ENCODE assay signal across 14 mouse cellular contexts in the genomic region with DNA sequence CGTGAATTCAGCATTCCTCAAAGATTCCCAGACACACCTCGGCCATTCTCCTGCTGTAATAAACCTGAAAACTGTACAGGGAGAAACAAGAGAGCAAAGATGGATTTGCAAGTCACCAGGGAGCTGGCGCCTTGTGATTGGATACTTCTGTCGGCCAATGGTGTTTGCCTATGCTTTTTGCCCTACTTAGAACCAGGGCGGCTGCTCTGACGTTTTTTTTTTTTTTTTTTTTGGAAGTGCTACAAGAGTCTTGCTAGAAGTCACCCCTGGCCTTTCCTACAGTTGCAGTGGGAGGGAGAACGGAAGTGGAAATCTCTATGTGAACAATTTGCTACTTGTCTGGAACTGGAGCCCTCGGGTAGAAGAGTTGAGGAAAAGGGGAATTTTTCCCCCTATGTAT. TPM values are rescaled to one million over a fixed set of nuclear protein-coding genes. Genes with fewer than 3 reads are reported as not detected.
DNase-seq lines count a peak whose midpoint lies in the region; TF ChIP-seq lines count a peak whose summit lies in the region.
"Had no signal": no experiment of that assay in that cellular context is flagged by ENCODE, and none has a peak within 500 bp of the region (broad histone marks: within the 10 kb centered on the region; RNA-seq: fewer than 3 reads in every experiment).

No protein-coding gene starts in this region.

- no peak overlapping the region for H3K4me2 ChIP-seq in CH12.LX (ENCODE audit: insufficient read depth, low read depth, poor library complexity, severe bottlenecking)
- H3K4me2 ChIP-seq: embryonic facial prominence, embryonic 15.5 days; forebrain, embryonic 12.5 days had no signal

- no peaks in the 10 kb centered on the region for H3K4me1 ChIP-seq in liver, adult 2 months (ENCODE audit: control insufficient read depth, insufficient read depth, low read length)
- peaks cover 0 to 11% of the 10 kb centered on the region in 2 experiments; a peak in 2 of 4 replicates for H3K4me1 ChIP-seq in CH12.LX (ENCODE audit: control insufficient read depth in 1 of 2, insufficient read depth in 2 of 2)
- H3K4me1 ChIP-seq in brown adipose tissue, adult 24 weeks (ENCODE audit: control insufficient read depth, insufficient read depth, insufficient read length, low read length): peaks cover 3% of the 10 kb centered on the region
- H3K4me1 ChIP-seq: embryonic facial prominence, embryonic 15.5 days had no signal

- H3K79me2 ChIP-seq in liver, adult 2 months (ENCODE audit: control insufficient read depth, insufficient read depth, low read length): no peaks in the 10 kb centered on the region
- no peaks in the 10 kb centered on the region for H3K79me2 ChIP-seq in CH12.LX (replicated peaks; ENCODE audit: control insufficient read depth, extremely low read depth, insufficient read depth, poor library complexity, severe bottlenecking)

- H3K9ac ChIP-seq in liver, adult 2 months (ENCODE audit: low read depth, low read length): no peak overlapping the region
- H3K9ac ChIP-seq in CH12.LX (ENCODE audit: insufficient read depth, low read depth): no peak overlapping the region
- H3K9ac ChIP-seq: embryonic facial prominence, embryonic 15.5 days; forebrain, embryonic 12.5 days; liver, postnatal 0 days had no signal

- TF ChIP-seq RAD21 in CH12.LX (IDR thresholded peaks at IDR 0.05; ENCODE audit: low read depth, low read length): no peak

- no peak overlapping the region for H3K4me3 ChIP-seq in liver, adult 2 months (ENCODE audit: insufficient read depth, low read depth, low read length)
- no peak overlapping the region for H3K4me3 ChIP-seq in CH12.LX (replicated peaks in 1 of 3; ENCODE audit: low read depth in 2 of 3, low read length in 2 of 3, poor library complexity in 1 of 3)
- H3K4me3 ChIP-seq in brown adipose tissue, adult 24 weeks (ENCODE audit: insufficient read depth, low read depth, low read length): no peak overlapping the region
- H3K4me3 ChIP-seq: embryonic facial prominence, embryonic 15.5 days; forebrain, embryonic 12.5 days had no signal

- TF ChIP-seq POLR2A in liver, adult 2 months (IDR thresholded peaks at IDR 0.05; ENCODE audit: extremely low read depth, insufficient read depth, low read length): no peak
- no peak for TF ChIP-seq POLR2A in CH12.LX (IDR thresholded peaks at IDR 0.05; ENCODE audit: low read depth, low read length)

- no peaks in the 10 kb centered on the region for H3K36me3 ChIP-seq in liver, adult 2 months (ENCODE audit: control insufficient read depth, insufficient read depth, low read length)
- H3K36me3 ChIP-seq in CH12.LX (replicated peaks in 1 of 2; ENCODE audit: control insufficient read depth in 1 of 2, insufficient read depth in 1 of 2, low read length in 1 of 2): no peaks in the 10 kb centered on the region
- H3K36me3 ChIP-seq: embryonic facial prominence, embryonic 15.5 days; forebrain, embryonic 12.5 days had no signal

- dilution Hi-C loops in CH12.LX (cut with MboI; ENCODE audit: extremely low pct_ligation_motif_present, extremely low pct_unique_long_range_greater_than_20kb, low sequenced_read_pairs): no loop called here

- WGBS in liver, adult 2 months: 66% methylated on average over 8 of the region's 8 CpGs

- no peak for TF ChIP-seq CTCF in liver, adult 2 months (IDR thresholded peaks at IDR 0.05; ENCODE audit: low read depth, low read length)
- TF ChIP-seq CTCF in CH12.LX (conservative IDR thresholded peaks at IDR 0.05 in 1 of 2, IDR thresholded peaks at IDR 0.05 in 1 of 2; ENCODE audit: low read depth in 2 of 2, low read length in 2 of 2): no peak

- H3K9me3 ChIP-seq in CH12.LX (replicated peaks; ENCODE audit: low read length): no peaks in the 10 kb centered on the region
- H3K9me3 ChIP-seq: embryonic facial prominence, embryonic 15.5 days; forebrain, embryonic 12.5 days had no signal

- H3K27ac ChIP-seq in liver, adult 2 months (replicated peaks; ENCODE audit: insufficient read depth, low read depth, low read length): no peak overlapping the region
- H3K27ac ChIP-seq in CH12.LX (ENCODE audit: insufficient read depth, low read depth): no peak overlapping the region
- H3K27ac ChIP-seq in brown adipose tissue, adult 24 weeks (replicated peaks; ENCODE audit: low read depth, low read length): peak overlapping the region; percentile 51; the same call in 1 of the 2 replicates
- H3K27ac ChIP-seq: embryonic facial prominence, embryonic 15.5 days; forebrain, embryonic 12.5 days had no signal

- in situ Hi-C loops in CH12.LX (cut with MboI; ENCODE audit: low pct_ligation_motif_present, low pct_unique_long_range_greater_than_20kb, low sequenced_read_pairs): no loop called here

- DNase-seq in liver, adult 2 months (ENCODE audit: extremely low read depth, low read depth, low spot score): peak; percentile 13
- DNase-seq in liver (no peak), 416B (ENCODE audit: low read depth) (peak; percentile 15), CH12.LX (ENCODE audit: extremely low read depth) (no peak)
- no peak for DNase-seq in ovary, postnatal 36 days (ENCODE audit: low spot score)
- DNase-seq in yolk sac, embryonic 10.5 days (ENCODE audit: low spot score): no peak
- DNase-seq: heart, adult 18-20 months; kidney, postnatal 10 days; layer of hippocampus, adult 9-11 months; liver, postnatal 0 days; thymus, adult 18-20 months had no signal

- TF ChIP-seq EP300 in CH12.LX (IDR thresholded peaks at IDR 0.05; ENCODE audit: low read length): no peak

- no peaks in the 10 kb centered on the region for H3K27me3 ChIP-seq in liver, adult 2 months (ENCODE audit: control insufficient read depth, insufficient read depth, low read length)
- H3K27me3 ChIP-seq in CH12.LX (replicated peaks): no peaks in the 10 kb centered on the region
- H3K27me3 ChIP-seq: embryonic facial prominence, embryonic 15.5 days; forebrain, embryonic 12.5 days had no signal

TF ChIP-seq in CH12.LX, 34 proteins besides CTCF, POLR2A, EP300 and RAD21:
- TF ChIP-seq TBP (conservative IDR thresholded peaks at IDR 0.05; ENCODE audit: low read depth, low read length) (no peak), ZNF384 (IDR thresholded peaks at IDR 0.05; ENCODE audit: low read depth, low read length) (peak; percentile 71)

RNA-seq across cellular contexts. Expression of gene Gpr156, which starts 56.1 kb away (rescaled TPM):
- not detected in 2 replicates for total RNA-seq in liver, adult 2 months (2014; rRNA removed)
- not detected in 2 replicates for polyA plus RNA-seq in liver, adult 2 months (2012; rRNA removed)
- total RNA-seq in CH12.LX (2012; rRNA removed): 0.04 and 0.08 TPM in 2 replicates
- 0.11 TPM in 1 of 2 replicates, not detected in the other for total RNA-seq in CH12.LX (2014; rRNA removed)
- polyA plus RNA-seq in CH12.LX (2012; ENCODE audit: insufficient read length, low read depth): 0.05 and 0.09 TPM in 2 replicates
- polyA plus RNA-seq in brown adipose tissue, adult 24 weeks (2012; ENCODE audit: insufficient read depth, insufficient read length, missing spikeins): 0.44 TPM in 1 of 2 replicates, not detected in the other

Comparison
In these comparisons a context has a peak if more than half of its experiments do, and no peak if none do; other contexts are left out.
1. DNase-seq: peak in liver, adult 2 months (single experiment) and 416B (single experiment); none in liver (single experiment), CH12.LX (single experiment), ovary, postnatal 36 days (single experiment) and yolk sac, embryonic 10.5 days (single experiment).